Mouse (Mus musculus) spleen, postnatal 14 days (tissue): ENCODE measurements at regions not wholly inside any gene's neighbourhood (a gene's known extent, or its start where the extent isn't known, plus 50 kb on each side); places are given as distances from the start of the nearest gene placed in this dataset.

ENCODE experiments used
- DNase-seq, 2 experiments: peaks; one replicate each; pipeline ENCODE4 v3.0.0; 2021 to 2022; ENCODE audit warnings: low spot score in 2 of 2

DNA sequence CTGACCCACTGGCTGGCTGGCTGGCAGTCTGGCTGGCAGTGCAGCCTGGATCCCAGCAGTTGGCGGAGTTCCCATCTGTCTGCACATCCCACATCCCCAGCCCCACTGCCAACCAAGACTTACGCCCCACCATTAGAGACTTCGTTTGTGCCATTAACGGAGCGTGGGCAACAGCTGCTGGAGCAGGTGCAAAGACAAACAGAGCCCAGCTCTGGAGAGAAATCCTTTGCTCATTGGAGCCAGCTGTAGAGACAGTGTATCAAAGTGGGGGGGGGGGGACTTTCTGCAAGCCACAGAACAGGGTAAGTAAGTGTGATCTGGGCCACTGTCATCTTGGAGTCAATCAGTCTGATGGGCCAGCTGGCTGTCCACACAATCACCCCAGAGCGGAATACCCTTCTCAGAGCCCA is 52.3 kb downstream of the Rplp1 start:
- no peak for DNase-seq

DNA sequence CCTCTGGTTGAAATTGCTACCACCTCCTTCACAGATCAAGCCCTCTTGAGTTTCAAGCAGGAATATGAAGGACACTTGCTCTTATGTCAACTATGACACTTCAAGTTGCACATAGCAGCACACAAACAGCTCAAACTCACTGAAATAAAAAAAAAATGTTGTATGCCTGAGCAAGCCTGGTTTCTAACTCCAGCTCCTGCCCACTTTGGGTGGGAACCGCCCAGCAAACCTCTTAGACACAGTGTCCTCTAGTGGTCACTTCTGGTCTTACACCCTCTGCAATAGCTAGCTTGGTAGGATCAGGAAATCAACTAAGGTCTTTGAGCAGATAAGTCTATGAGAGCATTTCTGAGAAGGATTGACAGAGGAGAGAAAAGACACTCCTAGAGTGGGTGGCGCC is 54.2 kb downstream of the Rplp1 start:
- peak in 1 of 2 experiments; percentile 63 for DNase-seq

DNA sequence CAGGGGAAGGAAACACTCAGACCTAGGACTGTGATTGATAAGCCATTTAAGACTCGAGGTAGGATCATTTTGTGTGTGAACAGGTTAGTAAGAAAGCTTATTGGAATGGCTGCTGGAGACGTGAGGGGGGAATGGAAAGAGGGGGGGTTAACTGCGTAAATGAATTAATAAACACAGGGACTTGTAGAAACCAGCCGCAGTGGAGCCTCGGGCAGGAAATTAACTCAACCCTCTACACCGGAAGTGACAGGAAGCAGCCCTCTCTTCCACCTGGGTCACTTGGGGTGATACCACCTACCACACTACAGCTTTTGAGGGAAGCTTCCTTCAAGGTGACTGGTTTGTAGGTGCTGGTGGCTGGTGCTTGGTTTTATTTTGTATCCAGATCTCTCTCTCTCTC is 54.9 kb downstream of the Rplp1 start:
- no peak for DNase-seq

DNA sequence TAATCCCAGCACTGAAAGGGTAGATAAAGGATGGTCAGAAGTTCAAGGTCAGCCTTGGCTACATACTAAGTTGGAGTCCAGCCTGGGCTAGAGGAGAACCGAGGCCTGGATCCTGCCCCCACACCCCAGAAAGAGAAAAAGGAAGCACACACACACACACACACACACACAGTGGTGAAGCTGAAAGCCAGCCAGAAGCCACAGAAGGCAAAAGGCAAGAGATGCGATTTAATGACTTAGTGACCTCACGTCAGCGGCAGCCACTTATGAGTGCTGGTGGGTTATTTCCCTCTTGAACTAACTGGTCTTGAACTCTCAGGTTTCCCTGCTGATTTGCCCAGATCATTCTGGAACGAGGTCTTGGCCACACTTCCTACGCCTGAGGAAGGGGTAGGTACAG is 56.5 kb downstream of the Rplp1 start:
- DNase-seq = no peak

DNA sequence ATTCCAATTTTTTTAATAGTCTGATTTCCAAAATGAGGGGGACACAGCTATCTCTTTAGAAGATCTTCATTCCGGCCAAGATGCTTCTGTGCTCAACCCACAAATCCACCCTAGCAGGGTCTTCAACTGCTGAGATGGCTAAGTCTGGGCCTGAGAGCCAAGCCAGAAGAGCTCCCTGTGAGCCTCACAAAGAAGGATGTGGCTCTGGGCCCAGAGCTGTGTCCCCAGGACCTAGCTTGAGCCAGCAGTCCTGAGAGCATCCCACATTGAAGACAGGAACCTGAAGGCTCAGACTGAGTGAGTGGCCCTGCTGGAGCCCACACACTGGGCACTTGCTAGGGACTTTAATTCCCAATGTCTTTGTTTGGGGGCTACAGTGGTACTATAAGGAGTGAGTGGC is 57.7 kb downstream of the Rplp1 start:
- DNase-seq = no peak

DNA sequence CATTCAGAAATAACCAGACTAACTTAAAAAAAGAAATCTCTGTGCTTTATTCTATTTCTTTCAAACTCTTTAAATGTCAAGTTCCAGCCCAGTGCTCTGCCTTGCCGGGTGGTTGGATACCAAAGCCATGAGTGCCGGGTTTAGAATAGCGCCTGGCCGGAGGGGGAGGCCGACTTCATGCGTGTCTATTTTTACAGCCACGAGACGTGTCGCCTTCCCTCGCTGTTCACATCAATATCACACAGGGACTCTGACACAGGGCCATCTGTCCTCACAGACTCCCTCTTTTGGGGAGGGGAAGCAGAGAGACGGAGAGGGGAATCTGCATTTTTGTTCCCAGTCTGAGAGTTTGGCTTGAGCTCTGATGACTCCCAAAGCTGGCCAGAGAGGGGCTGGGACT is 58.7 kb downstream of the Rplp1 start:
- DNase-seq = no peak

DNA sequence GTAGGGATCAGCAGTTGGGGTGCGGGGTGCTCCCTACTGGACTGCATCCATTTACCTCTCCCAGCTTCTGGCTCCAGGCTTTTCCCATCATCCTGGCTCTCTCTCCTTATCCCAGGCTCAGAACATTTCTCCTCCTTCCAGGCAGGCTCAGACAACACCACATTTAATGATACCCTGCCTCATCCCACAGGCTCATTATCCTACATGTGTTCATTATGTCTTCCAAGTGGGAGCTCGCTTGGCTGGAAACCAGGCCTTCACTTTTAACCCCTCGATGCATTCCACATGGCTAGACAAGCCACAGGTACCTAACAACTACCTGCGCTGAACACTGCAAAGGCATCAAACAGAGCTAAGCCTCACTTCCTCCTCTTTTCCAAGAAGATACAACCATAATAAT is 60.5 kb downstream of the Rplp1 start:
- no peak for DNase-seq

DNA sequence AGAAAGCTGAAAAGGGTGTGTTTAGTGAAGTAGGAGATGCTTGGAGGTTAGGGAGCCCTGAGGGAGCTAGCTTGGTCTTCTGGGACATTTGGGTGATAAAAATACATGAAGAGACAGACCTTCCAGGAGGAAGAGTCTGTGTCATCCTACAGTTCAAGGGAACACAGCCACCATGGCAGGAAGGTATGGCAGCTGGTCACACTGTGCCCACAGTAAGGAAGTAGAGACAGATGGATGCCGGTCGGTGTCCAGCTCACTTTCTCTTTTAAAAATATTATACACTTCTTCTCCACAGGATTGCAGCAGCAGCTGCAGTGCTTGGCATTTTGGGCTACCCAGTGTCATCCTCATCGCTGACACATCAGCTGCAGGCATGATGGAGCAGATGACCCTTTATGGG is 63.0 kb downstream of the Rplp1 start:
- DNase-seq = no peak

DNA sequence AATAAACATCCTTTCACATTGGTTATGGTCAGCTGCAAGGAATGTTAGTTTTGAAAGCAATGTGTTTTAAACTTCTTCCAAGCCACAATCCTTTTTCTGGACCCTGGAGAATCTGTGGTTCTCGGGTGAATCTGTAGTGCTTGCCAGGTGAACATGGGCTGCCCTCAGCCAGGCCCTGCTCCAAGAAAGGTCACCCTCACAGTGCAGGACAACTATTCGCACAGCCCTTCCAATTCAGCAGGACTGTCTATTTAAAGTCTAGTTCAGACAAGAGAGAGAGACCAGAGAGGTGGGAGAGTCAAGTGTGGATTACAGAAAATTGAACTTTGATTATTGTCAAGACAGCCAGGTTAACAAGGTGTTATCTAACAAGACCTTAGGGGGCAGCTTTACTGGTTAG is 65.9 kb downstream of the Rplp1 start:
- DNase-seq = no peak

DNA sequence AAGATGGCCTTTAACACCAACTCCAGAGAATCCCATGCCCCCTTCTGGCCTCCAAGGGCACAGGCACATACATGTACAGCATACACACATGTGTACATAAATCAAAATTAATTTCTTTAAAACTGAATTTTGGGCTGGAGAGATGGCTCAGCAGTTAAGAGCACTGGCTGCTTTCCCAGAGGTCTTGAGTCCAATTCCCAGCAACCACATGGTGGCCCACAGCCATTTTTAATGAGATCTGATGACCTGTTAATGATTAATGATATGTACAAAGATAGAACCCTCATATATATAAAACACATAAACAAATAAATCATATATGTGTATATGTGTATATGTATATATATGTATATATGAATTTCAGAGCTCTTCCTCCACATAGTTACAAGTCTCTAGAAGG is 66.8 kb downstream of the Rplp1 start:
- no peak for DNase-seq

DNA sequence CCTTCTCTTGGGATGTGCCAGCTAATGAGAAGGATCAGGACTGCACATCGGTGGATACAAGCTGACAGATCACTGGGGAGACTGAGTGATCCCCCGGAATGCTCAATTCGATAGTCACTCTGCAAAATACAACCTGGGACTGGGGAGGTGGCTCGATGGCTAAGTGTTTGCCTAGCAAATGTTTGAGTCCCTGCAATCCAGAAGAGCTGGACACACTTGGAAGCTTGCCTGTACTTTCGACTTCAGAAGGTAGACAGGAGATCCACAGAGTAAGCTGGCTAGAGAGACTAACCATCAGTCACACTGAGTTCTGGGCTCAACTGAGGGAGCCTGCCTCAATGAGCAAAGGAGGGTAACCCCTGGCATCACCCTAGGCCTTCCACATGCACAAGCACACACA is 69.7 kb downstream of the Rplp1 start:
- no peak for DNase-seq

DNA sequence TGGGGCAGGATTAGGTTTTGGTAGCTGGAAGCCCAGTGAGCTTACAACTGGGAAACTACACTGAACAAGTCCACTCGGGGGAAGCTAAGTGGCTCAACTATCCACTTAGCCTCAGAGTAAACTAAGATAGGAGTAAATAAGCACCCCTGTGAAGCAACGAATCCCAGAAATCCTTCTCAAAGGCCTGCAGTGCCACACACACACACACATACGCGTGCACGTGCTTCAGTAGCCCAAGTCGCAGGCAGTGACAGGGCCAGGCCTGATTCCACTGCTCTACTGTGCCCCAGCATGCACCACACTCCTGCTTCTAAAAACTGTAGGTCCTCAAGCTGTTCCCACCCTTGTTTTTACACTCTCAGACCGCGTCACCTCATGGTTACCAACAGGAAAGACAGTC is 70.2 kb downstream of the Rplp1 start:
- DNase-seq = no peak

DNA sequence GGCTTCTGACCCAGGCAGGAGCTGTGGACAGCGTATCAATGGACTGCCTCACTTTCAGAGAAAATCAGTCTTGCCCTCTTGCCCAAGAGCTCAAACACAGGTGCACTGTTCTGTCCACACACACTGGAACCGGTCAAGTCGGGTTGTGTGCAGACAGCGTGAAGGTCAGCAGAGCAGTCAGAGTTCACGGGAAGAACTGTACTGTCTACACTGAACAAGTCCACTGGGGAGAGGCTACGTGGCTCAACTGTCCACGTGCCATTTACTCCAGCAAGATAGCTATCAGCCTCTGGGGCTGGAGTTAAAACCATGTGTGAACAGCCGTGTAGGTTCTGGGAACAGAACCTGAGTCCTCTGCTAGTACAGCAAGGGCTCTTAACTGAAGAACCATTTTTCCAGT is 70.8 kb downstream of the Rplp1 start:
- no peak for DNase-seq

DNA sequence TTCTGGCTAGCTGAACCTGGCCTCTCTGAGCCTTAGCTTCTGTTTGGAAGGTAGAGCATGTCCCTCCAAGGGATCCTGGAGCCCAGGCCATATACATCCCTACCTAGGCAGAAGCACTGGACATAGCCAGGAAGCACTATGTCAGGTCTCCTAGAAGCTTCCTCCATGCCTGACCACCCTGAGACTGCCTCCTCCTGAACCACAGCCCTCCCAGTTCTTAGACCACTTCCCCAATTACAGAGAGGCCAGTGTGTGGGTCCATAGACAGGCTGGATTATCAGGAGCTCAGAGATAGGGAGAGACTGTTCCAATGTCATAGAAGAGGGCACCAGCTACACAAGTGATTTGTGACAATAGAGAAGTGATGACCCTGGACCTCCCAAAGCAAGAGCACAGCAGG is 72.0 kb downstream of the Rplp1 start:
- DNase-seq = no peak

DNA sequence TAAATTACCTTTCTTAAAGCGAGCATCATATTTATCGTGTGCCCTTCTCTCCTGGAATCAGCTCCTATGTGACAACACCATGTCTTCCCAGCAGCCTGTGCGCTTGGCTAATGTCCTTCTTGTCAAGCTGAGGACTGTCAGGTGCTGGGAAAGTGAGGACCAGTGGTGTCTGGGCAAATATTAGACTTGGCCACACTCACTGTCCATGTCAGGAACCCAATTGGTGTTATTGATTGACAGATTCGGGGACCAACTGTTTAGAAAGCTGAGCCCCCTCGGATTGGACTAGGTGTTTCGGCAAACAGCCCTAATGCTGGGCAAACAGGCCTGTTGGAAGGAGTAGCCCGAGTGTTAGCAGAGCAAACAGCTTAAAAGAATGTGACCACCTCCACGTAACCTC is 73.1 kb downstream of the Rplp1 start:
- DNase-seq = no peak

DNA sequence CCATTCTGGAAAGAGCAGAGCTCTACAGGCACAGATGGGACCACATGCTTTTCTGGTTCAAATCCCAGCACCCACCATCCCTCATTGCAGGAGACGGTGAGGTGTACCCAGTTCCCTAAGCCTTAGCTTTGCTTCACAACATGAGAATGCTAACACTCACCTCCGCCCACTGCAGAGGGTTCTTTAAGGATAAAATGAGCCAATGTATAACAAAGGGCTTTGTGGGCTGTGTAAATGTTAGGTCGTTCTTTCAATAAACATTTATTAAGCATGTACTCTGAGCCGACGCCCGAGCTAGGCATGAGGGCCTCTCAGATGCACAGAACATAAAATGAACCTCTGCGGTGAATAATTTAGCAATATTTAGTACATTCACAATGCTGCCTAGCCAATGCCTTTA is 74.0 kb downstream of the Rplp1 start:
- no peak for DNase-seq

DNA sequence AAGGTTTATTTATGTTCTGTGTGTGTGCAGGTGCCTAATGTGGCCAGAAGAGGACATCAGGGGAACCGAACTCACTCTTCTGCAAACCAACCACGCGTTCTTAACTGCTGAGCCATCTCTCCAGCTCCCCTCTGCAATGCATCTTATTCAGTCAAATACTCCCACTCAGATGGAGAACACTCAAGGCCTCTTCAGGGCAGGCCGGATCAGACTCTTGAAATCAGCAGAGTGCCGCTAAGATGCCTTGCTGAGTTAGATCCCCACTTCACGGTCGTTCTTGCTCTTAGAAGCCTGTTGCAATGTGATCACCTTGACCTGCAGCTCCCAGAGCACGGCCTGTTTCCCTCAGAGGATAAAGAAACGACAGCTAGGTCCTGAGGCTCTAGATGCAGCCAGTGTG is 81.1 kb downstream of the Rplp1 start:
- DNase-seq = no peak

DNA sequence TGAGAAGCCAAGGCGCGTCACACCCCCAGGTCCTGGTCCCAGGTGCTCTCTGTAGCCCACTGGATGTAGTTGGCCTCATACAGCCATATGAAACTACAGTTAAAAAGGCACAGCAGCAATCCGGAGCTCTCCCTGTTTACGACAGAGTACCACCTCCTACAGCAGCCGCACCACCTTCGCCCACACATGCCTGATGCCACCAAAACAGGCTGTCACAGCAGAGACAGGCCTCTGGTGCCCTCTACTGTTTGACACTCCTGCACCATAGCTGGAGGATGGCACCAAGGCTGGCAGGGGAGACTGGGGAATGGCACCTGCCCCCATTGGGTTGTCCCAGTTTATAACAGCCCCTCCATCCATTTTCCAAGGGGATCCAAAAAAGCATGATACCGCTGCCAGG is 84.1 kb downstream of the Rplp1 start:
- peak; percentile 49 to 70 for DNase-seq

DNA sequence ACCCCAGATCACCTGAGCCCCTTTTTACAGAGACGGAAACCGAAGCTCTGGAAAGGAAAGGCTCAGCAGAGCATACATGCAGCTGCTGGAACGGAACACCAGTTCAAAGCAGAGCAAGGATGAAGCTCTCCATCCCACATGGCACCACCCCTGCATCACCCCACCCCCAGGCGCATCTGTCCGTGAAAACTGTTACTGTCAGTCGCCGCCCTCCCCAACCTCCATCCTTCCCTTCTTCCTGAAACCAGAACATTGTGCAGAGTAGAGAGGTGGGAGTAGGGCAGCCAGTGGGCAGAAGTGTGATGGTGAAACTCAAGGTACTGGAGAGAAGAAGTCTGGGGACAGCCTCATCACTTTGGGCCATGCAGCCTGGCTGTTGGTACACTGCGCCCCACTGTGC is 84.6 kb downstream of the Rplp1 start:
- DNase-seq = no peak

DNA sequence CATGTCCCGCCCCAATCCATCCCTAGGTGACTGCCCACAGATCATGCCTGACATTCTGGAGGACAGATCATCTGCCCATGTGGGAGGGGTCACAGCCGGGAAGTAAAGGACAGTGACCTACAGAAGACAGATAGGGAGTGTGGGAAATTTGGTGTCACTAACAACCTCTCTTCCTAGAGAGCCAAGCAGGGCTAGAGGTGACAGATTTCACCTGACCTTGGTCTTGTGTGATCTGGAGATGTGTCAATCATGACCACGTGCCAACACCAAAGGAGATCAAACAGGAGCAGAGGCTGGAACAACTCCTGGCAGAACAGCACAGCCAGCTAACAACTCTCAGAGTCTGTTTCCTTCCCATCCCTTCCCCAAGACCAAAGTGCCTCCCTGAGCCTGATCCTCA is 85.0 kb downstream of the Rplp1 start:
- no peak for DNase-seq

DNA sequence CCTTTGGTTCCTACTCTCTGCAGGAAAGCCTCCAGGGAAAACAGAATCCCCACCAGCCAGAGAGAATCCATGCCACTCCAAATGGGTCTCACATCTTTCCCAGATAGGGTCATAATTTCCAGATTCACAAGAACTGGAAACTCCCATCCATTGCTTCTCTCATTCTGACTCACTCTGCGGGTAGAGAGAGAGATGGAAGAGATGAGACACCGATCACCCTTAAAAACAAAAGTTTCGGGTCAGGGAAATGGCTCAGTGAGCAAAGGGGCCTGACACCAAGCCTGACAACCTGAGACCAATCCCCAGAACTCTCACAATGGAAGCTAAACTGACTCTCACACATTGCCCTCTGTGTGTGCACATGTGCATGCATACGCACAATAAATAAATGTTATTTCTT is 86.6 kb downstream of the Rplp1 start:
- DNase-seq = no peak

DNA sequence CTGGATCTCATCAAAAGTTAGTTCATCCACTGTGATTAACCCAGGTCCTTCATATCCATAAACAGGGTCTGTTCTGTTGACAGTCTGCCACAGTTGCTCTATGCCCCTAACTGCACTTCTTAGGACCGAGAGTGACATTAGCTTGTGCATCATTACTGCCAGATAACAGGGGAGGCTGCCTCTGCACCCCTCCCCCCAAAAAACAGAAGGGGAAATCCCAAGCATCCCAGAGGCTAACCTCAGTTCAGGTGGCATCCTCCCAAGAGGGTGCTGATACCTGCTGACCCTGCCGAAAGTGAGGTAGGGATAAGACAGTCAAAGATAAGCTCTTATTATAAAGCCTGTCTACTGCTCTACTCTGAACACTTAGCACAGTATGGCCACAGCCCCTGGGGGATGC is 87.3 kb downstream of the Rplp1 start:
- no peak for DNase-seq

DNA sequence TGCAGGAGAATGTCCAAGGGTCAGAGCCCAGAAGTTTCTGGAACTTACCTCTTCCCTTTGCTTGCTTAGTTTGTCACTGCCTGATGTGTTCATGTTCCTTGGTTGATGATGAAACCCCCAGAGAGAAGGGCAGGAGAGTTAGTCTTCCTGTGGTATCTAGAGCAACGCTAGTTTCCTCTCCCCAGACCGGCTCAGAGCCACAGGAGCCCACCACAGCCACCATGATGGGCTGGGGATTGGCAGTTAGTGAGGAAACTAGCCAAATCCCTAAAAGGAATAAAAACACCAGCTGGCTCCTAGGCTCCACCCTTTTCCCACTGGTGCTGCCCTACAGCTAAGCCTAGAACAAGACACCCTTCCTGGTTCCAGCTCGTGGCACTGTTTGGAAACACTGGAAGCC is 87.9 kb downstream of the Rplp1 start:
- DNase-seq = no peak

DNA sequence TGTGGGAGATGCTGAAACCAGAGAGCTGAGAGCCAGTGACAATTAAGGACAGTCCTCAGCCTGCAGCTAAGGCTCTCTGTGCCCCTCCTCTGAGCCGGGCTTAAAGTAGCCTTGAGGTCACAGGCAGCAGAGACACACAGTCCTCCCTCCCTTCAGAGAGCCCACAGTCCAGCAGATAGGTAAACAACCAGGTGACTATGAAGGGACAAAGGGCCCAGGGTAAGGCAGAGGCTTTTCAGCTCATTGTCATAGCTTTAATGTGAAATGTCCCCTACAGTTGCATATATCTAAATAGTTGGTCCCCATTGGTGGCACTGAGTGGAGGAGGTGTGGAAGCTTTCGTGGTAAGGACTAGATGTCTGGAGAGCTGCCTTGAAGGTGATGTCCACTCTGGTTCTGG is 88.5 kb downstream of the Rplp1 start:
- DNase-seq = no peak

DNA sequence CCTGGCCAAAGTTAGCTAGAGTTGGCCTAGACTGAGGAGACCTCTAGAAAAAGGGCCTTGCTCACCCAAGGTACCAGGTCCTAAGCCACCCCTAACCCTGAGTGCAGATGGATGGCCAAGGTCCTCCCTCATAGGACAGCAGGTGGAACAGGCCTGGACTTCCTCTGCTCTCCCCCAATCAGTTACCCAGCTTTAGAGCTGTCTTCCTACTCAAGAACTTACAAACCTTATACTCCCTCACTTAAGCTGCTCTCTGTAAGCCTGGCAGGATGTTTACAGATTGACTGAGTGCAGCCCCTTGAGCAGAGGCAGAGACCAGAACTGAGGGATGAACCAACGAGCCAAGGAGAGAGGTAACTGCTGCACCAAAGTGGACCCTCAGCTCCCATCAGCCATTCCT is 94.5 kb downstream of the Rplp1 start:
- no peak for DNase-seq
